Mouse (Mus musculus) spleen, adult 2 months (tissue): Measurements from ENCODE around the gene Syt7.
A peak's percentile ranks its signal among the peaks of the same experiment; 100 is the strongest.

Source experiments
- CTCF ChIP-seq: fragments of 200-500 bp; IDR thresholded peaks from 2 replicates; pipeline ENCODE4 v1.5.1; 2011; ENCODE audit warnings: mild to moderate bottlenecking, inconsistent platforms; ENCODE audit not compliant: insufficient read depth, insufficient read length, insufficient replicate concordance; ENCODE audit errors: extremely low read depth
- POLR2A ChIP-seq: fragments of 200-500 bp; IDR thresholded peaks from 2 replicates; pipeline ENCODE4 v1.6.1; 2011; ENCODE audit warnings: low read depth, low read length, inconsistent platforms

- TF ChIP-seq POLR2A (no peak), CTCF (peak; percentile 67; the same call in 1 of the 2 replicates)
These were observed 97.4 kb downstream of the Syt7 start for GRCm38 (mm10) chr19:10486264-10486738.
